Mouse (Mus musculus) CH12.LX (cell line): ENCODE measurements around the gene Anapc5.

Experiments
- CTCF ChIP-seq, 2 experiments: IDR thresholded peaks in 1 of 2; conservative IDR thresholded peaks in 1 of 2; 2 replicates each; pipeline ENCODE4 v1.5.1; 2011 to 2012; ENCODE audit warnings: low read depth in 2 of 2, low read length in 2 of 2, improper control_type of control experiment in 1 of 2, inconsistent platforms in 1 of 2, mild to moderate bottlenecking in 1 of 2, moderate library complexity in 1 of 2
- E2F4 ChIP-seq: IDR thresholded peaks from 2 replicates; pipeline ENCODE4 v1.6.1; 2011; ENCODE audit warnings: low read depth, low read length, improper control_type of control experiment; ENCODE audit not compliant: insufficient replicate concordance
- JUN ChIP-seq: IDR thresholded peaks from 2 replicates; pipeline ENCODE4 v1.6.1; 2011; ENCODE audit warnings: low read depth, mild to moderate bottlenecking, low read length, improper control_type of control experiment, moderate library complexity; ENCODE audit not compliant: insufficient read depth
- MAX ChIP-seq: IDR thresholded peaks from 2 replicates; pipeline ENCODE4 v1.6.1; 2011; ENCODE audit warnings: low read length, improper control_type of control experiment
- RCOR1 ChIP-seq: conservative IDR thresholded peaks from 2 replicates; pipeline ENCODE4 v1.6.1; 2012; ENCODE audit warnings: low read depth, mild to moderate bottlenecking, inconsistent platforms, low read length, improper control_type of control experiment
- SIN3A ChIP-seq: IDR thresholded peaks from 2 replicates; pipeline ENCODE4 v1.6.1; 2012; ENCODE audit warnings: low read length, improper control_type of control experiment, inconsistent platforms
- ZC3H11A ChIP-seq: IDR thresholded peaks from 2 replicates; pipeline ENCODE4 v1.6.1; 2012; ENCODE audit warnings: low read depth, mild to moderate bottlenecking, inconsistent platforms, low read length, improper control_type of control experiment
- ZNF384 ChIP-seq: IDR thresholded peaks from 2 replicates; pipeline ENCODE4 v1.6.1; 2012; ENCODE audit warnings: low read depth, low read length, improper control_type of control experiment, inconsistent platforms

DNA sequence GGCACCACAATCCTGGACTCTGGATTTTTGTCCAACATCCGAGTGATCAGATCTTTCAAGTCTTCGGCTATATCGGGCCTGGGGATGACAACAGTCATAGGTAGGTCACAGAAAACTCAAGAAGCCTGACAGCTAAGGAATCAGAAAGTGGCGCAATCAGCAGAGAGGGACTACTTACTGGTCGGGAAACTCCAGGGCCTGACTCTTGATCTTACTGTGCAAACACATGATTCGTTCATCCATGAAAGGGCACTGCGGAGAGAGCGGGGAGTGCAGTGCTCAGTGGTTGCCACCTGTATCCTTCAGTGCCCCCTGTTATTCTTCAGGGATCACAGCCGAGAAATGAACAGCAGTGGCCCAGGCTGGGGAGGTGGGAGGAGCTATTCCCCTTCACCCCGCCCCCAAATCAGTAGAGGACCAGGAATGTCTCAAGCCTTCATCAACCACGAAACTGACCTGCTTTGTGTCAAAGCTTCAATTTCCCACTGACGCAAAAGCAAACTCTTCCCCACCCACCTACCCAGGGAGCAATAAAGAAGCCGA lies 77.2 kb downstream of the Anapc5 start:
- TF ChIP-seq CTCF (conservative IDR thresholded peaks at IDR 0.05 in 1 of 2, IDR thresholded peaks at IDR 0.05 in 1 of 2; ENCODE audit: low read depth in 2 of 2, low read length in 2 of 2) (no peak), ZC3H11A (no peak), E2F4 (no peak), ZNF384 (no peak), MAX (no peak), RCOR1 (no peak), JUN (no peak), SIN3A (no peak)
